Mouse (Mus musculus) lung, embryonic 14.5 days (tissue): ENCODE data around the gene Fcmr. TPM values are rescaled to one million over a fixed set of nuclear protein-coding genes. Genes with fewer than 3 reads are reported as not detected.

Experiments used
- ATAC-seq: fragments of 200-750 bp; cut with Nextera tagmentation; 2 replicates; pipeline ENCODE4 v1.8.0; 2017; ENCODE audit warnings: mild to moderate bottlenecking, moderate TSS enrichment, moderate library complexity; ENCODE audit not compliant: insufficient read depth
- DNase-seq: peaks from one replicate; pipeline ENCODE4 v3.0.0-alpha.2; 2015
- H3K27ac ChIP-seq: fragments of 300-500 bp; sonication (generic); 2 replicates; pipeline ENCODE4 v1.5.1; 2014; ENCODE audit warnings: low read depth, mild to moderate bottlenecking, moderate library complexity
- H3K27me3 ChIP-seq: fragments of 300-500 bp; sonication (generic); 2 replicates; pipeline ENCODE4 v1.6.1; 2014; ENCODE audit warnings: low read length, control low read depth; ENCODE audit not compliant: insufficient read depth
- H3K36me3 ChIP-seq: fragments of 300-500 bp; sonication (generic); 2 replicates; pipeline ENCODE4 v1.6.1; 2014; ENCODE audit warnings: control low read depth; ENCODE audit not compliant: insufficient read depth
- H3K4me1 ChIP-seq: fragments of 300-500 bp; sonication (generic); 2 replicates; pipeline ENCODE4 v1.6.1; 2014; ENCODE audit warnings: antibody characterized with exemption, control low read depth; ENCODE audit not compliant: insufficient read depth
- H3K4me2 ChIP-seq: fragments of 300-500 bp; sonication (generic); 2 replicates; pipeline ENCODE4 v1.6.1; 2014; ENCODE audit warnings: mild to moderate bottlenecking
- H3K4me3 ChIP-seq: fragments of 300-500 bp; sonication (generic); 2 replicates; pipeline ENCODE4 v1.5.1; 2014; ENCODE audit warnings: low read depth, low read length
- H3K9ac ChIP-seq: fragments of 300-500 bp; sonication (generic); 2 replicates; pipeline ENCODE4 v1.6.1; 2014
- H3K9me3 ChIP-seq: fragments of 300-500 bp; sonication (generic); 2 replicates; pipeline ENCODE4 v1.6.1; 2016; ENCODE audit warnings: low read depth, low read length, control low read depth
- CTCF ChIP-seq: IDR thresholded peaks from 2 replicates; pipeline ENCODE4 v1.5.1; 2016; ENCODE audit warnings: antibody characterized with exemption, low read depth
- WGBS: fragments of 180-500 bp; shearing (Covaris S2); extraction: QIAGEN DNeasy Blood & Tissue Kit; methylation state at CpG from one replicate; pipeline ENCODE4 v1.1.7; 2014; 5-methylcytosine and 5-hydroxymethylcytosine counted together
- polyA plus RNA-seq: library from polyadenylated mRNA; unstranded; fragments of >200 nt; fragmentation: Nextera tagmentation; extraction: Ambion mirVana; gene quantifications from 2 replicates; pipeline ENCODE4 v1.2.1, GENCODE M21; 2014

Fcmr gene
- not detected in 2 replicates for polyA plus RNA-seq

DNA sequence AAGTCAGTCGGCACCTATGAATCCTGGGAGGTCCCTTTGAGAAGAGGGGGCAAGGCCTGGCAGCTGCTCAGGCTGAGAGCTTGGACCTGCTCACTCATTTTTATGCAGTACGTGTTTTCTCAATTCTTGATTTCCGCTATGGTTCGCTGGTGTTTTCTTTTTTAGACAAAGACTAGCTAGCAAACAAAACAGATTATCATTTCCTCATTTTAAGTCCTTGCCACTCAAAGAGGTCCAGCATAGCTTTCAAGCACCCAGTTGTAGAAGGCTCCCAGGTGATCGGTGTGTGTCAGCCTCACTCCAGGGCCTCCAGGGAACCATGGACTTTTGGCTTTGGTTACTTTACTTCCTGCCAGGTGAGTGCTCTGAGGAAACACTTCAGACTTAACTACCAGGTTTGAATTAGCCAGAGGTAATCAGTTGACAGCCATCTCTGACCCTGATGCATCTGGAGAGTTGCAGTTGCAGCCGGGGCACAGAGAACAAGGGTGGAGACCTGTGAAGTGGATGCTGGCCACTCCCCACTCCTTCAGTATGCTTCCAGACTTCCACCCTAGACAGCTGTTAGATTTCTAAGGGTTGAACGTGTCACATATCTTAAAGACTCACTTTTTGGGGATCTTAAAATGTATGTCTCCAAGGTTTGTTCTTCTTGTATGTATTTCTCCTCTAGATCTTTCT is at the start of gene Fcmr:
TSS of gene Fcmr (plus strand) at position 129 of the 681 bp plus-strand sequence.
- no peak for ATAC-seq
- TF ChIP-seq CTCF = no peak
- Histone ChIP-seq H3K27ac (no peak within 1 kb of the TSS), H3K9me3 (no peaks in the 10 kb centered on the region), H3K4me2 (no peak within 1 kb of the TSS), H3K36me3 (no peaks in the 10 kb centered on the region), H3K9ac (no peak within 1 kb of the TSS), H3K27me3 (no peaks in the 10 kb centered on the region), H3K4me1 (no peaks in the 10 kb centered on the region), H3K4me3 (no peak within 1 kb of the TSS)
- WGBS = 67% methylated on average over 7 of the region's 7 CpGs
- no peak for DNase-seq

DNA sequence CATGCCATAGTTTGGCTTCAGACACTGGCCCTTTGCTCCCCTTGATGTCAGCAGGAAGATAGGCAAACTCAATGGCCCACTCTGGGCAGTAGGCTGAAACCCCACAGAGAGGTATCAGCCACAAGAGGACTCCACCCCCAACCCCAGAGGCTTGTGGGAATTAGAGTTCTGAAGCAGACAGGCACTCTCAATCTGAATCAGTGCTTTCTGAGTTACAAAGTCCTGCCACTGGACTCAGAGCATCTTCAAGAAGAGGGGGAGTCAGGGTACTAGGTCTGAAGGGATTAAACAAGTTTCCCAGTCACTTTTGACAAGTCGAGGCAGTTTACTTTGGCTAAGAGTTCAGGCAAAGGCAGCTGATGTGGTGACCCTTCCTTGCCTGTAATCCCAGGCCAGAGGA is 45.7 kb upstream of the Fcmr start:
- no peak for ATAC-seq
- 62% methylated on average over 1 of the region's 1 CpGs for WGBS
- Histone ChIP-seq H3K27me3 (no peaks in the 10 kb centered on the region), H3K27ac (no peak overlapping the region), H3K4me3 (no peak overlapping the region), H3K9ac (no peak overlapping the region), H3K4me2 (no peak overlapping the region), H3K9me3 (no peaks in the 10 kb centered on the region), H3K4me1 (no peaks in the 10 kb centered on the region), H3K36me3 (no peaks in the 10 kb centered on the region)
- no peak for TF ChIP-seq CTCF
- no peak for DNase-seq

DNA sequence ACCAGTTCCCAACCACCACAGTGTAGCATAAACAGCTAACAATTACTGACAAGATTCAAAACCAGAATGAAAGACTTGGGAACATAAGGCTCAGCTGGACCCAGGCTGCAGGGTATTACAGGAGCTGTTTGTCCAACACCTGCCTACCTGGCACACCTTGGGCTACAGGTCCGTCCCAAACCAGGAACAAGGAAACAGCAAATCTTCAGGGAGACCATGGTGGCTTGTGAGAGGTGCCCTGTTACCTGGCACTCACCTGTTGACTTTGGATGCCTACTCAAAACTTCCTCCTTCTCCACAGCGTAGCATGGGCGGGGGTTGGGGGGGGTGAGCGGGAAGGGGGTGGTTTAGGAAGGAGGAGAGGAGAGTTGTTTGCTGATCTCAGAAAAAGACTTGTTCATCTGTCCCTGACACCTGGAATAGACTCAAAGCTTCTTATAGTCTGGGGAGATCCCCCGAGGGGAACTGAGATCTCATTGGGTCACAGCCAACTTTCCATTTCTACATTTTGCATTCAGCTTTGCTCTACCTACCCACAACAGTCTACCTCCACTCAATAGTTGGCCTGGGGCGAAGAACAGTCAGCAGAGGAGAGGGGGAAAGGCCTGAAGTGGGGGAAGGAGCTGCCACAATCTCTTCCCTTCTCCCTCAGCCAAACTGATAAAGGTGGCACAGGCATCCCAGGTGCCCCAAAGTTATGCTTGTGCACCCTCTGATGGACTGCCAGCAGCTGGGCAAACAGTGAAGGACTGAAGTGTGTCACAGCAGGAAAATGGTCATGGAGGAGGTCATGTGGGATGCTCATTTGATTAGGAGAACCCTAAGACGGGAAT is 44.9 kb upstream of the Fcmr start:
- no peaks in the 10 kb centered on the region for H3K27me3 ChIP-seq
- no peaks in the 10 kb centered on the region for H3K9me3 ChIP-seq
- no peak overlapping the region for H3K27ac ChIP-seq
- no peak overlapping the region for H3K9ac ChIP-seq
- no peaks in the 10 kb centered on the region for H3K4me1 ChIP-seq
- TF ChIP-seq CTCF = no peak
- WGBS = 70% methylated on average over 7 of the region's 7 CpGs
- no peak overlapping the region for H3K4me3 ChIP-seq
- H3K4me2 ChIP-seq = no peak overlapping the region
- ATAC-seq = no peak
- no peaks in the 10 kb centered on the region for H3K36me3 ChIP-seq
- DNase-seq = no peak

DNA sequence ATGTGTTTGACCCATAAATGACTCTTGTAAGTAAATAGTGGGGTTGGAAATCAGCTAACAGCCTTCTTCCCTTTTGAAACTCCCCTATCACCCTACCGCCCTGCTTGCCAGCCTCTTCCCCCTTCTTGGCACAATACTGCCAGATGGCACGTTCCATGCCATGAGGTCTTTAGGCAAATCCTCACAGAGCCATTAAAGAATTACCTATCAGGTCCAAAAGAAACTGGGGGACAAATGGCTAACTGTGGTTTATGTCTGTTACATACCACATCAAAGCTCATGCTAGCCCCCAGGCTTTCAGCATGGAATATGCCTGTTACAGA is 44.4 kb upstream of the Fcmr start:
- Histone ChIP-seq H3K27me3 (no peaks in the 10 kb centered on the region), H3K9ac (no peak overlapping the region), H3K4me1 (no peaks in the 10 kb centered on the region), H3K36me3 (no peaks in the 10 kb centered on the region), H3K27ac (no peak overlapping the region), H3K9me3 (no peaks in the 10 kb centered on the region), H3K4me3 (no peak overlapping the region), H3K4me2 (no peak overlapping the region)
- TF ChIP-seq CTCF = no peak
- WGBS = 81% methylated on average over 2 of the region's 2 CpGs
- ATAC-seq (no peak), DNase-seq (no peak)

DNA sequence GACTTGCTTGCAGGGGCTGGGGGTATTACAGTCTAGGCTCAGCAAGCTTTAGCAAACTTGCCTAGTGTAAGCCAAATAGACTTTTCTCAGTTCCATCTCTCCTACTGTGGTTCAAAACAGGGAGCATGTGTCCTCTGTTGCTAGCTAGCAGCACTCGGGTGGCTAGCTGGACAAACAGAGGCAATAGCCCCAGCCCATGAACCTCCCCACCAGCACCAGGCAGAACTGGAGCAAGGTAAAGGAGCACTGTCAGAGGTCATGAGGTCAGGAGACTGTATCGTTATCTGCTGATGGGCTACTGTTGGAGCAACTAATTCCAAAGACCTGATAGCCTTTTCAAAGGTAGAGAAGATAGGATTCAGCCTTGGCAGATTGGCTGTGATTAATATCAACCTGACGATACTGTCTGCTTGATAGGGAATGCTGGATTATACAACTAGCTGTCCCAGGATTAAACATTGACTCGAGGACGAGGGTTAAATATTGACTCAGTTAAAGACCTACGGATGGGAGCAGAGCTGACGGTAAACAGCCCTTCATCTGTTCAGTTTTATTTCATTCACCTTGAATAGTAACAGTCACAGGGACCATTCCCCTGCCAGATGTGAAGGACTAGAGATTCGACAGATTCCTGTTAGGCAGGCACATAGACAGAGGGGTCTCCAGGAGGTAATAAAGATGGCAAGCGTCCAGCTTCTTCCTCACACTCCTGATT is 43.4 kb upstream of the Fcmr start:
- no peaks in the 10 kb centered on the region for H3K9me3 ChIP-seq
- H3K27ac ChIP-seq = no peak overlapping the region
- no peak for TF ChIP-seq CTCF
- DNase-seq = no peak
- no peaks in the 10 kb centered on the region for H3K4me1 ChIP-seq
- no peak overlapping the region for H3K4me3 ChIP-seq
- H3K4me2 ChIP-seq = no peak overlapping the region
- WGBS = 50% methylated on average over 9 of the region's 9 CpGs
- no peaks in the 10 kb centered on the region for H3K27me3 ChIP-seq
- H3K9ac ChIP-seq = no peak overlapping the region
- no peak for ATAC-seq
- no peaks in the 10 kb centered on the region for H3K36me3 ChIP-seq

DNA sequence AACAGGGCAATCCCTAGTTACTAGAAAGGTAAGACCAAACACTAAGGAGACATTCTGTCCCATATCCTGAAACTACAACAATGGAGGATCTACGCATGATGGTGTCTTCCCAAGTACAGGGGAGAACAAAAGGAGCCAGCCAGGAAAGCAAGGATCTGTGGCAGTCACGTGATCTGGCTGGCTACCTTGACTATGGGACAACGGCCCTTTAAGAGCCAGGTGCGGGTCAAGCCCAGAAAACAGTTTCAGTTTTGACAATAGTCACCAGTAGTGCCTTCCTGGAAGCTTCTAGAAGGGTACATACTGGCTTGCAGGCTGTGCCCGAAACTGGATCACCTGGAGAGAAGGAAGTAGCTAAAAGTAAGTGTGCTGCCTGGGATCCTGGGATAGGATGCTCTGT is 39.0 kb upstream of the Fcmr start, which contains the start of gene Pigr:
TSS of gene Pigr (plus strand) at position 237 of the 400 bp plus-strand sequence.
- TF ChIP-seq CTCF = no peak
- Histone ChIP-seq H3K27ac (no peak within 1 kb of the TSS), H3K9ac (no peak within 1 kb of the TSS), H3K36me3 (no peaks in the 10 kb centered on the region), H3K4me3 (no peak within 1 kb of the TSS), H3K9me3 (no peaks in the 10 kb centered on the region), H3K27me3 (no peaks in the 10 kb centered on the region), H3K4me1 (no peaks in the 10 kb centered on the region), H3K4me2 (no peak within 1 kb of the TSS)
- no peak for ATAC-seq
- DNase-seq = no peak
- WGBS = 84% methylated on average over 5 of the region's 5 CpGs

DNA sequence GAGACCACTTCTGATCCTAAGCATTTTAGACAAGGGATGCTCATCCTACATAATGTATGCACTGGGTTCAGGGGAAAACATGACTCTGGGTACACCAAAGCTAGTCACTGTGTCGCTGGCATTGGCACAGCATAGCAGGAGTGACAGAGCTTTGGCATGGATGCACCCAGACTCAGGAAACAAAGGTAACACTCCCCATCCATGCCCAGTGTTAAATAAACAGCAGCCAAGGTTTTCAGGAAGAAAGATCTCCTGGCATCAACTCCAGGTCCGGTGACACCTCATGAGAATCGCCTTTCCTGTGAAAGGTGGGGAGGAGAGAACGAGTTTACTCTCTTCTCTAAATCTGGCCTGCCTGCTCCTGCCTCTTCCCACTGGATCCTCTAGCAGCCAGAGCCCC is 36.8 kb upstream of the Fcmr start:
- Histone ChIP-seq H3K27me3 (no peaks in the 10 kb centered on the region), H3K4me2 (no peak overlapping the region), H3K27ac (no peak overlapping the region), H3K9me3 (no peaks in the 10 kb centered on the region), H3K36me3 (no peaks in the 10 kb centered on the region), H3K9ac (no peak overlapping the region), H3K4me3 (no peak overlapping the region), H3K4me1 (no peaks in the 10 kb centered on the region)
- TF ChIP-seq CTCF = no peak
- DNase-seq (no peak), ATAC-seq (no peak)
- 63% methylated on average over 4 of the region's 4 CpGs for WGBS
